Mouse (Mus musculus): ENCODE measurements around the gene Eml4.

DNA sequence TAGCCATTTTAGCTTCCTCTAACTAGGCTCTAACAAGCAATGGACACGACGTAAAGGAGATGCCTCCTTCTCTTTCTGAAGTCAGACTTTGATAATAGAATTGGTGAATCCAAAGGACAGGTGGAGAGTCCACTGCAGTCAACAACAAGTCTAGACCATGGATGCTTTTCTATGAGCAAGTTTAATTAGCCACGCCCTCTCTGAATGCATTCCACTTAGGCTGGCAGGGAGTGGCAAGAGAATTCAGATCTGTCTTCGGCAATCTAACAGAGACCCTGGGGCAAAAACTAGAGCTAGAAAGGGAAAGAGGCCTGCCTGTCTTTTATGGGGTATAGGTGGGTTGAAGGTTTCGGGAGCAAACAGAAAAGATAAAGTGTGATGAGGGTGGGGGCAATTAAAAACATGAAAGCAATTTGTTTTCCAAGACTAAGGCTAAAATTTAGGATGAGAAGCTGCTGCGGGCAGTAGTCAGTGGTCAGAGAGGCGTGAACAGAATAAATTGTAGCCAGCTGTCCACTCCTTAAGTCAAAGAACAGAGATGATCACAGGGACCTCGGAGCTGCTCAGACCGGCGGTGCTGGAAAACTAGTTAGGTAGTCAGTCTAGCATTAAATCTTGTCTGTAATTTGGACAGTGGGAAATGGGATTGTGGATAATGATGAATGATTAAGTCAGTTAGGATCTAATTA, 27.2 kb downstream of the Eml4 start:
- TF ChIP-seq CTCF (IDR thresholded peaks at IDR 0.05; ENCODE audit: control insufficient read depth, insufficient read depth, insufficient replicate concordance, low read depth, low read length) (no peak), POLR2A (IDR thresholded peaks at IDR 0.05; ENCODE audit: control insufficient read depth, low read depth, low read length) (no peak)

Measured in testis, adult 2 months (tissue).